Mouse (Mus musculus) MEL (cell line): ENCODE measurements around the gene Fgb. TPM values are rescaled to one million over a fixed set of nuclear protein-coding genes. Genes with fewer than 3 reads are reported as not detected.

Experiments used
- DNase-seq: peaks from one replicate; pipeline ENCODE4 v3.0.0; 2011; ENCODE audit warnings: low read depth, low spot score
- H3K27ac ChIP-seq: 2 replicates; pipeline ENCODE4 v1.5.1; 2012; ENCODE audit warnings: low read depth, mild to moderate bottlenecking, control low read depth, low read length, moderate library complexity; ENCODE audit not compliant: control insufficient read depth
- H3K27me3 ChIP-seq, 2 experiments: fragments of 150-350 bp in 1 of 2; sonication (generic) in 1 of 2; 2 replicates each; pipeline ENCODE4 v1.6.1; 2012; ENCODE audit warnings: low read length in 2 of 2, mild to moderate bottlenecking in 2 of 2, improper control_type of control experiment in 1 of 2, moderate library complexity in 1 of 2; ENCODE audit not compliant: insufficient read depth in 2 of 2, control insufficient read depth in 1 of 2
- H3K36me3 ChIP-seq, 2 experiments: 2 replicates each; pipeline ENCODE4 v1.6.1; 2012 to 2014; ENCODE audit warnings: low read length in 2 of 2, improper control_type of control experiment in 1 of 2, inconsistent platforms in 1 of 2, mild to moderate bottlenecking in 1 of 2; ENCODE audit not compliant: insufficient read depth in 2 of 2, control insufficient read depth in 1 of 2
- H3K4me1 ChIP-seq, 2 experiments: fragments of 150-350 bp in 1 of 2; sonication (generic) in 1 of 2; 2 replicates each; pipeline ENCODE4 v1.6.1; 2012; ENCODE audit warnings: low read length in 2 of 2, improper control_type of control experiment in 1 of 2, mild to moderate bottlenecking in 1 of 2; ENCODE audit not compliant: insufficient read depth in 2 of 2, control insufficient read depth in 1 of 2
- H3K4me3 ChIP-seq, 2 experiments: fragments of 150-350 bp in 1 of 2; sonication (generic) in 1 of 2; 2 replicates each; pipeline ENCODE4 v1.5.1; 2012; ENCODE audit warnings: low read depth in 2 of 2, low read length in 2 of 2, mild to moderate bottlenecking in 2 of 2, moderate library complexity in 2 of 2, control low read depth in 1 of 2, improper control_type of control experiment in 1 of 2; ENCODE audit not compliant: control insufficient read depth in 1 of 2, insufficient read depth in 1 of 2
- H3K79me2 ChIP-seq: 2 replicates; pipeline ENCODE4 v1.6.1; 2012; ENCODE audit warnings: mild to moderate bottlenecking, low read length, moderate library complexity; ENCODE audit not compliant: control insufficient read depth, poor library complexity, insufficient read depth
- H3K9ac ChIP-seq: 2 replicates; pipeline ENCODE4 v1.6.1; 2012; ENCODE audit warnings: low read depth, mild to moderate bottlenecking, control low read depth, low read length, moderate library complexity; ENCODE audit not compliant: control insufficient read depth, poor library complexity, severe bottlenecking
- H3K9me3 ChIP-seq: fragments of 150-350 bp; sonication (generic); replicated peaks from 2 replicates; pipeline ENCODE4 v1.6.1; 2012; ENCODE audit warnings: mild to moderate bottlenecking, low read length, improper control_type of control experiment, moderate library complexity; ENCODE audit not compliant: insufficient read depth
- BHLHE40 ChIP-seq: IDR thresholded peaks from 2 replicates; pipeline ENCODE4 v1.6.1; 2012; ENCODE audit warnings: low read depth, mild to moderate bottlenecking, inconsistent platforms, low read length, improper control_type of control experiment, borderline replicate concordance
- CHD1 ChIP-seq: IDR thresholded peaks from 2 replicates; pipeline ENCODE4 v1.6.1; 2012; ENCODE audit warnings: low read depth, mild to moderate bottlenecking, inconsistent platforms, low read length, improper control_type of control experiment
- CTCF ChIP-seq, 3 experiments: IDR thresholded peaks in 2 of 3; conservative IDR thresholded peaks in 1 of 3; 2 replicates each; pipeline ENCODE4 v1.5.1; 2011 to 2012; ENCODE audit warnings: low read length in 3 of 3, low read depth in 2 of 3, mild to moderate bottlenecking in 2 of 3, improper control_type of control experiment in 1 of 3, inconsistent platforms in 1 of 3, mixed read lengths in 1 of 3, moderate library complexity in 1 of 3; ENCODE audit not compliant: control insufficient read depth in 1 of 3, insufficient read depth in 1 of 3, poor library complexity in 1 of 3, severe bottlenecking in 1 of 3
- E2F4 ChIP-seq: IDR thresholded peaks from 2 replicates; pipeline ENCODE4 v1.6.1; 2011; ENCODE audit warnings: low read depth, low read length, improper control_type of control experiment, borderline replicate concordance
- ETS1 ChIP-seq: IDR thresholded peaks from 2 replicates; pipeline ENCODE4 v1.6.1; 2012; ENCODE audit warnings: low read depth, mild to moderate bottlenecking, inconsistent platforms, low read length, improper control_type of control experiment, moderate library complexity
- GATA1 ChIP-seq: IDR thresholded peaks from 2 replicates; pipeline ENCODE4 v1.6.1; 2011; ENCODE audit warnings: low read depth, low read length, improper control_type of control experiment
- HCFC1 ChIP-seq: IDR thresholded peaks from 2 replicates; pipeline ENCODE4 v1.6.1; 2012; ENCODE audit warnings: low read depth, mild to moderate bottlenecking, inconsistent platforms, low read length, improper control_type of control experiment, moderate library complexity
- KAT2A ChIP-seq: conservative IDR thresholded peaks from 2 replicates; pipeline ENCODE4 v1.6.1; 2012; ENCODE audit warnings: low read depth, low read length, improper control_type of control experiment, inconsistent platforms
- MAX ChIP-seq: IDR thresholded peaks from 2 replicates; pipeline ENCODE4 v1.6.1; 2011; ENCODE audit warnings: low read length, improper control_type of control experiment
- MAZ ChIP-seq: IDR thresholded peaks from 2 replicates; pipeline ENCODE4 v1.6.1; 2012; ENCODE audit warnings: low read depth, mild to moderate bottlenecking, inconsistent platforms, low read length, improper control_type of control experiment
- MEF2A ChIP-seq: IDR thresholded peaks from 2 replicates; pipeline ENCODE4 v1.6.1; 2014; ENCODE audit warnings: low read depth, mild to moderate bottlenecking, inconsistent platforms, low read length, improper control_type of control experiment; ENCODE audit not compliant: poor library complexity, insufficient replicate concordance, severe bottlenecking; ENCODE audit errors: extremely low read depth
- MXI1 ChIP-seq: IDR thresholded peaks from 2 replicates; pipeline ENCODE4 v1.6.1; 2011; ENCODE audit warnings: mild to moderate bottlenecking, low read depth, low read length, improper control_type of control experiment
- MYC ChIP-seq: IDR thresholded peaks from 2 replicates; pipeline ENCODE4 v1.6.1; 2011; ENCODE audit warnings: low read depth, mild to moderate bottlenecking, low read length, improper control_type of control experiment, moderate library complexity
- NELFE ChIP-seq: IDR thresholded peaks from 2 replicates; pipeline ENCODE4 v1.6.1; 2011; ENCODE audit warnings: low read depth, low read length, improper control_type of control experiment
- NRF1 ChIP-seq: IDR thresholded peaks from 2 replicates; pipeline ENCODE4 v1.6.1; 2014; ENCODE audit warnings: low read depth, mild to moderate bottlenecking, inconsistent platforms, low read length, improper control_type of control experiment, moderate library complexity; ENCODE audit not compliant: poor library complexity, insufficient read depth, severe bottlenecking
- POLR2A ChIP-seq, 2 experiments: IDR thresholded peaks; 2 replicates each; pipeline ENCODE4 v1.6.1; 2011 to 2012; ENCODE audit warnings: low read length in 2 of 2, mild to moderate bottlenecking in 2 of 2, control low read depth in 1 of 2, improper control_type of control experiment in 1 of 2, low read depth in 1 of 2, moderate library complexity in 1 of 2; ENCODE audit not compliant: control insufficient read depth in 1 of 2, insufficient read depth in 1 of 2, poor library complexity in 1 of 2
- POLR2AphosphoS2 ChIP-seq: IDR thresholded peaks from 2 replicates; pipeline ENCODE4 v1.6.1; 2011; ENCODE audit warnings: low read length, improper control_type of control experiment
- POLR2AphosphoS5 ChIP-seq: IDR thresholded peaks from 2 replicates; pipeline ENCODE4 v1.6.1; 2012; ENCODE audit warnings: low read depth, borderline replicate concordance, mild to moderate bottlenecking, inconsistent platforms, low read length, moderate library complexity, mixed read lengths
- RAD21 ChIP-seq: IDR thresholded peaks from 2 replicates; pipeline ENCODE4 v1.6.1; 2011; ENCODE audit warnings: mild to moderate bottlenecking, low read depth, low read length, improper control_type of control experiment
- SIN3A ChIP-seq: IDR thresholded peaks from 2 replicates; pipeline ENCODE4 v1.6.1; 2012; ENCODE audit warnings: low read length, improper control_type of control experiment, inconsistent platforms
- TAL1 ChIP-seq: IDR thresholded peaks from 2 replicates; pipeline ENCODE4 v1.6.1; 2012; ENCODE audit warnings: mild to moderate bottlenecking, inconsistent platforms, low read length, moderate library complexity, mixed read lengths
- TBP ChIP-seq: IDR thresholded peaks from 2 replicates; pipeline ENCODE4 v1.8.0; 2011; ENCODE audit warnings: low read depth, low read length, improper control_type of control experiment
- UBTF ChIP-seq: IDR thresholded peaks from 2 replicates; pipeline ENCODE4 v1.6.1; 2012; ENCODE audit warnings: low read depth, mild to moderate bottlenecking, inconsistent platforms, low read length, improper control_type of control experiment, moderate library complexity, borderline replicate concordance; ENCODE audit not compliant: insufficient read depth
- USF1 ChIP-seq: IDR thresholded peaks from 2 replicates; pipeline ENCODE4 v1.6.1; 2014; ENCODE audit warnings: low read depth, mild to moderate bottlenecking, inconsistent platforms, low read length, improper control_type of control experiment, moderate library complexity
- USF2 ChIP-seq, 2 experiments: IDR thresholded peaks; 2 replicates each; pipeline ENCODE4 v1.6.1; 2011 to 2012; ENCODE audit warnings: improper control_type of control experiment in 2 of 2, low read length in 2 of 2, borderline replicate concordance in 1 of 2, inconsistent platforms in 1 of 2, low read depth in 1 of 2, mild to moderate bottlenecking in 1 of 2; ENCODE audit not compliant: insufficient read depth in 1 of 2
- ZC3H11A ChIP-seq: IDR thresholded peaks from 2 replicates; pipeline ENCODE4 v1.6.1; 2012; ENCODE audit warnings: low read depth, mild to moderate bottlenecking, inconsistent platforms, low read length, improper control_type of control experiment
- ZKSCAN1 ChIP-seq: IDR thresholded peaks from 2 replicates; pipeline ENCODE4 v1.6.1; 2012; ENCODE audit warnings: low read depth, mild to moderate bottlenecking, inconsistent platforms, low read length, improper control_type of control experiment, moderate library complexity
- ZMIZ1 ChIP-seq: IDR thresholded peaks from 2 replicates; pipeline ENCODE4 v1.6.1; 2012; ENCODE audit warnings: low read depth, mild to moderate bottlenecking, inconsistent platforms, low read length, improper control_type of control experiment, moderate library complexity
- ZNF384 ChIP-seq: IDR thresholded peaks from 2 replicates; pipeline ENCODE4 v1.6.1; 2012; ENCODE audit warnings: low read depth, mild to moderate bottlenecking, inconsistent platforms, low read length, improper control_type of control experiment
- polyA plus RNA-seq, 2 experiments: library from polyadenylated mRNA; stranded (reverse) in 1 of 2; unstranded in 1 of 2; fragments of >175 nt in 1 of 2; fragments of >200 nt in 1 of 2; gene quantifications; 2 replicates each; pipeline versions ENCODE4 v1.2.1 to v1.2.4; 2012; ENCODE audit warnings: low replicate concordance in 2 of 2, low read depth in 1 of 2; ENCODE audit not compliant: insufficient read length in 2 of 2, insufficient read depth in 1 of 2, missing spikeins in 1 of 2
- total RNA-seq: library from RNA; depleted of rRNA; stranded (reverse); fragments of 300-350 nt; gene quantifications from 2 replicates; pipeline ENCODE4 v1.2.3, GENCODE M21; 2012

The Fgb gene
- total and polyA plus RNA-seq, 3 experiments, result not detected

DNA sequence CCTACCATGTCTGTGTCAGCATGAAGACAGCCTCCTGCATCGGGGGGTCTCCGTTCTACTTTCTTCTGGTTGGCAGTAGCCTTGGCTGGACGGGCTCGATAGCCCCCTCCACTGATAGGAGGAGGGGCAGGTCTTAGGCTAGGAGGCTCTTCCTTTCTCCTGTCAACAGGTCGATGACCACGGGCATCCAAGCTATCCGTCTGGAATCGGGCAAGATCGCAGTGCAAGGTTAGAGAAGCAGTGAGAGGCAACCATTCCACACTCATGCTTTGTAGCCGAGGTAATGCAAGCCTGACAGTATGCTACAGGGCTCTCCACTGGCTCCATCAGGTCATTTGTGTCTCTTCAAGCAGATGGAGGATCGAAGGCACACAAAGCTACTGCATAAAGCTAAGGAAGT is 3.0 kb downstream of the Fgb start:
- Histone ChIP-seq H3K27ac (no peak overlapping the region), H3K79me2 (no peaks in the 10 kb centered on the region), H3K4me1 (no peaks in the 10 kb centered on the region), H3K9ac (no peak overlapping the region), H3K4me3 (no peak overlapping the region), H3K36me3 (no peaks in the 10 kb centered on the region), H3K27me3 (no peaks in the 10 kb centered on the region; a peak in 3 of 4 replicates), H3K9me3 (no peaks in the 10 kb centered on the region)
- no peak for DNase-seq
- TF ChIP-seq ZNF384 (no peak), GATA1 (no peak), ZMIZ1 (no peak), MXI1 (no peak), POLR2AphosphoS2 (no peak), POLR2AphosphoS5 (no peak), RAD21 (no peak), ETS1 (no peak), USF2 (IDR thresholded peaks at IDR 0.05; ENCODE audit: borderline replicate concordance in 1 of 2, insufficient read depth in 1 of 2, low read depth in 1 of 2, low read length in 2 of 2) (no peak), UBTF (no peak), MAZ (no peak), MAX (no peak), TAL1 (no peak), HCFC1 (no peak), ZKSCAN1 (no peak), POLR2A (IDR thresholded peaks at IDR 0.05; ENCODE audit: control insufficient read depth in 1 of 2, insufficient read depth in 1 of 2, low read depth in 1 of 2, low read length in 2 of 2, poor library complexity in 1 of 2) (no peak), SIN3A (no peak), ZC3H11A (no peak), TBP (no peak), BHLHE40 (no peak)

DNA sequence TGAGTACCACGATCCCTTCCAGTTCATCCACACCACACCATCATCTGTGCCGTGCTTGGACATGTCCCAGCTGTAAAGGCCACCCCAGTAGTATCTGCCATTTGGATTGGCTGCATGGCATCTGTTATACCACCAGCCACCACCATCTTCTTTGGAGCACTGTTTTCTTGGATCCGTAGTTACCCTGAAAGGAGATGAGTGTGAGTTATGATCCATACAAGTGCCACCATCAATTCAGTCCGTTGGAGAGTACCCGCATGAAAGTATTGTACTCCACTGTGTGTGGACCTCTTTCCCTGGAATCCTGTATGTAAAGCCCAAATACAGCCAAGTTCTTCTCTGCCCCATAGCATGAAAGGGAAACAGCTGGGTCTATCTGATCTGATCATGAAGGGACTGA is 7.2 kb downstream of the Fgb start:
- DNase-seq, result no peak
- H3K27ac ChIP-seq, result no peak overlapping the region
- no peaks in the 10 kb centered on the region for H3K4me1 ChIP-seq
- no peaks in the 10 kb centered on the region for H3K79me2 ChIP-seq
- no peaks in the 10 kb centered on the region for H3K9me3 ChIP-seq
- TF ChIP-seq MEF2A (no peak), BHLHE40 (no peak), HCFC1 (no peak), ZKSCAN1 (no peak), E2F4 (no peak), ZNF384 (no peak), USF1 (no peak), KAT2A (no peak), POLR2A (IDR thresholded peaks at IDR 0.05; ENCODE audit: control insufficient read depth in 1 of 2, insufficient read depth in 1 of 2, low read depth in 1 of 2, low read length in 2 of 2, poor library complexity in 1 of 2) (no peak), GATA1 (no peak), POLR2AphosphoS2 (no peak), CHD1 (no peak), MXI1 (no peak), MYC (no peak), CTCF (IDR thresholded peaks at IDR 0.05 in 2 of 3, conservative IDR thresholded peaks at IDR 0.05 in 1 of 3; ENCODE audit: control insufficient read depth in 1 of 3, insufficient read depth in 1 of 3, low read depth in 2 of 3, low read length in 3 of 3, poor library complexity in 1 of 3, severe bottlenecking in 1 of 3) (no peak), NRF1 (no peak), SIN3A (no peak), NELFE (no peak), ZMIZ1 (no peak), MAX (no peak)
- H3K9ac ChIP-seq, result no peak overlapping the region
- no peak overlapping the region for H3K4me3 ChIP-seq
- H3K27me3 ChIP-seq, result no peaks in the 10 kb centered on the region; a peak in 1 of 4 replicates
- H3K36me3 ChIP-seq, result no peaks in the 10 kb centered on the region
